Mouse (Mus musculus) heart, embryonic 13.5 days (tissue): ENCODE measurements around the gene Slc3a2. TPM values are rescaled to one million over a fixed set of nuclear protein-coding genes. Genes with fewer than 3 reads are reported as not detected.
"Not testable (repeated sequence)": the region's sequence is repeated elsewhere in the genome, so short reads cannot be mapped to it uniquely, and the experiment has no call there.

Experiments used
- ATAC-seq: fragments of 200-750 bp; cut with Nextera tagmentation; 2 replicates; pipeline ENCODE4 v1.8.0; 2017; ENCODE audit warnings: moderate TSS enrichment; ENCODE audit not compliant: insufficient number of reproducible peaks, low FRiP score, low TSS enrichment; ENCODE audit errors: extremely low read depth
- H3K27ac ChIP-seq: fragments of 300-500 bp; sonication (generic); replicated peaks from 2 replicates; pipeline ENCODE4 v1.5.1; 2015; ENCODE audit warnings: moderate library complexity, mild to moderate bottlenecking, inconsistent platforms
- H3K27me3 ChIP-seq: fragments of 300-500 bp; sonication (generic); replicated peaks from 2 replicates; pipeline ENCODE4 v1.6.1; 2015; ENCODE audit warnings: mild to moderate bottlenecking, inconsistent platforms
- H3K36me3 ChIP-seq: fragments of 300-500 bp; sonication (generic); 2 replicates; pipeline ENCODE4 v1.6.1; 2015; ENCODE audit warnings: mild to moderate bottlenecking, inconsistent platforms
- H3K4me1 ChIP-seq: fragments of 300-500 bp; sonication (generic); 2 replicates; pipeline ENCODE4 v1.6.1; 2015; ENCODE audit warnings: inconsistent platforms
- H3K4me2 ChIP-seq: fragments of 300-500 bp; sonication (generic); 2 replicates; pipeline ENCODE4 v1.6.1; 2015; ENCODE audit warnings: inconsistent platforms, mild to moderate bottlenecking, moderate library complexity
- H3K4me3 ChIP-seq: fragments of 300-500 bp; sonication (generic); 2 replicates; pipeline ENCODE4 v1.5.1; 2015; ENCODE audit warnings: moderate library complexity, mild to moderate bottlenecking, inconsistent platforms
- H3K9ac ChIP-seq: fragments of 300-500 bp; sonication (generic); 2 replicates; pipeline ENCODE4 v1.6.1; 2015; ENCODE audit warnings: inconsistent platforms, mild to moderate bottlenecking, moderate library complexity
- H3K9me3 ChIP-seq: fragments of 300-500 bp; sonication (generic); 2 replicates; pipeline ENCODE4 v1.6.1; 2016; ENCODE audit warnings: inconsistent platforms
- WGBS: fragments of 180-500 bp; shearing (Covaris S2); methylation state at CpG from one replicate; pipeline ENCODE4 v1.1.7; 2015; ENCODE audit warnings: mixed read lengths; 5-methylcytosine and 5-hydroxymethylcytosine counted together
- polyA plus RNA-seq: library from polyadenylated mRNA; unstranded; fragments of >200 nt; fragmentation: Nextera tagmentation; extraction: Ambion mirVana; gene quantifications from 2 replicates; pipeline ENCODE4 v1.2.1, GENCODE M21; 2015

The Slc3a2 gene
- polyA plus RNA-seq, 1 experiment from 2014 or later: 72.8 TPM

DNA sequence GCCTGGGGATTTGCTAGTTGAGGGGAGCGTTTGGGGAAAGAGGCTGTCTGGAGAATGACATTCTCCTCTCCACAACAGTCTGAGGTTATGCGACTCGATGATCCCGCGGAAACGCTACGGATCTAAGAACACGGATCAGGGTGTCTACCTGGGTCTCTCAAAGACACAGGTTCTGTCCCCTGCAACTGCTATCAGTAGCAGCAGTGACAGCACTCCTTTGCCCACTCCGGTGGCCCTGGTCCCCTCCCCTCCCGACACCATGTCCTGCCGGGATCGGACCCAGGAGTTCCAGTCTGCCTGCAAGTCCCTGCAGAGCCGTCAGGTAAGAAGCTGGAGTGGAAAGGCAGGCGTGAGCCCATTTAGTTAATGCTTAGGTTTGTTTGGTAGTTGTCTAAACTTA, 19.0 kb upstream of the Slc3a2 start:
- 12% methylated on average over 14 of the region's 14 CpGs for WGBS
- no peak for ATAC-seq
- Histone ChIP-seq H3K9me3 (no peaks in the 10 kb centered on the region), H3K27ac (peak overlapping the region; percentile 98), H3K4me2 (peak overlapping the region; percentile 100), H3K9ac (peak overlapping the region; percentile 97), H3K4me1 (peaks cover 25% of the 10 kb centered on the region), H3K4me3 (peak overlapping the region; percentile 98), H3K27me3 (no peaks in the 10 kb centered on the region), H3K36me3 (peaks cover 79% of the 10 kb centered on the region)

DNA sequence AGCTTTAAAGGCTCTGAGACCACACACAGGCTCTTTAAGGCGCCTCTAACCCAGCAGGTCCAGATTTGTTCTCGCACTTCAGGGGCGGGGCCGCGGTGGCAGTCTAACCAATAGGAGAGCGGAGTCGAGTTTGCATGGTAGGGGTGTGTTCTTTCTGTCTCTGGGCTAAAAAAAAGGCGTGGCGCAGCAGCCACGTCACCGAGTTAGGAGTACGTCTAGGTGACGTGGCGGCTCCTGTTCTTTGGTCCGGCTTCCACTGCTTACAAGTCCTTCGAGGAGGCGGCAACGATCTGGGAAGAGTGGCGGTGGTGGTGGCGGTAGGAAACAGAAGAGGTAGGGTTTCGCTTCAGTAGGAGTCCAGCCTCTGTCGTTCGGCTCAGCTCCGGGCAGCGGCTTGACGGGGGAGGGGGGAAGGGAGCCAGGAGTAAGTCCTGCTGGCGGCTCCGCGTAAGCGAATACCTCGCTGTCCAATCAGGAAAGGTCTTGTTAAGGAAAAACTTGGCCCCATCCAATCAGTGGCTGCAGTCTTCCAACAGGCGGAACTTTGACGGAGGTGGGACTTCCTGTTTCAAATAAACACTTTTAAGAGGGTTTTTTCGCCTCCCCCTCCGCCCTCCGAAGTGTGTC, 18.2 kb upstream of the Slc3a2 start, which contains the start of gene Stx5a:
TSS of gene Stx5a (plus strand) at position 171 of the 627 bp plus-strand sequence.
- Histone ChIP-seq H3K4me1 (peaks cover 30% of the 10 kb centered on the region), H3K4me3 (peak within 1 kb of the TSS; percentile 98), H3K27ac (peak within 1 kb of the TSS; percentile 98), H3K4me2 (peak within 1 kb of the TSS; percentile 100), H3K27me3 (no peaks in the 10 kb centered on the region), H3K36me3 (peaks cover 71% of the 10 kb centered on the region), H3K9me3 (no peaks in the 10 kb centered on the region), H3K9ac (peak within 1 kb of the TSS; percentile 97)
- ATAC-seq: peak; percentile 95
- under 1% methylated on average over 36 of the region's 36 CpGs for WGBS

DNA sequence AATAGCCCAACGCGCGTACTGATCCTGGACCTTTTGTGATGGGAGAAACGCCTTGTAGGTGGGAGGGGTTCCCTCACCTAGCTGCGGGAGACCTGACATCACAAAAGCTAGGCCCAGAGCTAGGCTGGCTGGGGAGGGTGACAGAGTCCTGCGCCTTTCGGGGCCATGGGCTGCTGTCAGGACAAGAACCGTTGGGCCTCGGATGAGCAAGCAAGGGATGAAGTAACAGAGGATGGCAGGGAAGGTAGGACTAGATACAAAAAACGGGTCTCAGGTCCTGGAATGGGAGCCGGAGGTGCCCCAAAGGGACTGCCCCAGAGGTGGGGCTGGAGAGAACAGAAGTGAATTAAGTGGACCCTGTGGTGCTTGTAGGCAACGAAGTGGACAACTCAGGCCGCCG, 17.4 kb upstream of the Slc3a2 start, which contains the start of gene 1700092M07Rik:
TSS of gene 1700092M07Rik (plus strand) at position 116 of the 400 bp plus-strand sequence.
- H3K9me3 ChIP-seq: no peaks in the 10 kb centered on the region
- peaks cover 63% of the 10 kb centered on the region for H3K36me3 ChIP-seq
- ATAC-seq: no peak
- WGBS: 67% methylated on average over 14 of the region's 14 CpGs
- peak within 1 kb of the TSS; percentile 97 for H3K9ac ChIP-seq
- no peaks in the 10 kb centered on the region for H3K27me3 ChIP-seq
- peak within 1 kb of the TSS; percentile 98 for H3K4me3 ChIP-seq
- peaks cover 30% of the 10 kb centered on the region for H3K4me1 ChIP-seq
- peak within 1 kb of the TSS; percentile 98 for H3K27ac ChIP-seq
- H3K4me2 ChIP-seq: peak within 1 kb of the TSS; percentile 100

DNA sequence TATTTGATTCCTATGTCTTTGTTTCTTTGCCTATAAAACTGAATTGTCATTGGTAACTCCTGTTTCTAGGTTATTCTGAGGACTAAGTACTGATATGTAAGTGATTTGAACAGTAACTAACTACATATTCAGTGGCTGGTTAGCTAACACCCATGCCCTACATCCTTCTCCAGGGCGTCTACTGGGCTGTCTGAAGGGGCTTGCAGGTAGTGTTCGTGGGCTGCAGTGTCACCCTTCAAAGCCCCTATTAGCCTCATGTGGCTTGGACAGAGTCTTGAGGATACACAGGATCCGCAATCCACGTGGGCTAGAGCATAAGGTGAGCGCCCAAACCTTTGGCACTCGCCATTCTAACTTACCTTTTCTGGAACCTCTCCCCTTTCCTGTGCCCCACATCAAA, 16.5 kb upstream of the Slc3a2 start:
- H3K27me3 ChIP-seq: no peaks in the 10 kb centered on the region
- H3K36me3 ChIP-seq: peaks cover 53% of the 10 kb centered on the region
- no peak overlapping the region for H3K9ac ChIP-seq
- no peaks in the 10 kb centered on the region for H3K9me3 ChIP-seq
- H3K4me2 ChIP-seq: no peak overlapping the region
- no peak overlapping the region for H3K27ac ChIP-seq
- WGBS: 89% methylated on average over 6 of the region's 6 CpGs
- peaks cover 34% of the 10 kb centered on the region for H3K4me1 ChIP-seq
- ATAC-seq: no peak
- H3K4me3 ChIP-seq: no peak overlapping the region

DNA sequence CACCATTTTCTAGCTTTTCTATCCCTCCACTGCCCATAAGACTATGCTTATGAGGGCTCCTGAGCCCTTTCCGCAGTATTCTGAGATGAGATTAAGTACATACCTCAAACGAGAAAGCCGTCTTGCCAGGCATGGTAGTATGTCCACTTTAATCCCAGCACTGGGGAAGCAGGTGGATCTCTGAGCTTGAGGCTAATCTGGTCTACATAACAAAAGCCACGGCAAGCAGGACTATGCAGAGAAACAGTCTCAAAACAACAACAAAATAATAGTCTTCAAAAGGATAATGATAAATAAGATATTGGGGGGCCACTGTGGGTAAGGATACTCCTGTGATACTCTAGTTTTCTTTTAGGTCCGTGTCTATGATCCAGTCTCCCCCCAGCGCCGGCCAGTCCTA, 15.7 kb upstream of the Slc3a2 start:
- no peaks in the 10 kb centered on the region for H3K27me3 ChIP-seq
- no peak for ATAC-seq
- H3K27ac ChIP-seq: no peak overlapping the region
- H3K4me3 ChIP-seq: no peak overlapping the region
- no peaks in the 10 kb centered on the region for H3K9me3 ChIP-seq
- H3K4me2 ChIP-seq: no peak overlapping the region
- WGBS: 89% methylated on average over 7 of the region's 7 CpGs
- no peak overlapping the region for H3K9ac ChIP-seq
- peaks cover 34% of the 10 kb centered on the region for H3K4me1 ChIP-seq
- H3K36me3 ChIP-seq: peaks cover 46% of the 10 kb centered on the region

DNA sequence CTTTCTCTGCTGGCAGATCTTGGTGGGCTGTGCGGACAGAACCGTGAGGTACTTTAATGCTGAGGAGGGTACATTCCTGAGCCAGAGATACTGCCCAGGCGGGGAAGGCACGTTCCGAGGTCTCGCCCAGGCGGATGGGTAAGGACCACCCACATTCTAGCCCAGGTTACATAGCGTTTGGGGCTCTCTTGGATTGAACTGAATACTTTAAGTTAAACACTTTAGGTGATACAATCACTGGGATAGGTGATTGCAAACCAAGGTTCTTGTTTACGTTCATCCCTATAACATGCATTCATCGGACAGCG, 12.9 kb upstream of the Slc3a2 start:
- Histone ChIP-seq H3K4me2 (peak overlapping the region; percentile 93), H3K9me3 (no peaks in the 10 kb centered on the region), H3K27me3 (0 out of 2 replicates have a peak, but pooled peaks cover 4% of the 10 kb centered on the region), H3K27ac (peak overlapping the region; percentile 71), H3K4me1 (peaks cover 18% of the 10 kb centered on the region), H3K36me3 (peaks cover 33% of the 10 kb centered on the region), H3K4me3 (peak overlapping the region; percentile 96), H3K9ac (peak overlapping the region; percentile 92)
- WGBS: 2% methylated on average over 11 of the region's 11 CpGs
- ATAC-seq: peak; percentile 12; the same call in 1 of the 2 replicates

DNA sequence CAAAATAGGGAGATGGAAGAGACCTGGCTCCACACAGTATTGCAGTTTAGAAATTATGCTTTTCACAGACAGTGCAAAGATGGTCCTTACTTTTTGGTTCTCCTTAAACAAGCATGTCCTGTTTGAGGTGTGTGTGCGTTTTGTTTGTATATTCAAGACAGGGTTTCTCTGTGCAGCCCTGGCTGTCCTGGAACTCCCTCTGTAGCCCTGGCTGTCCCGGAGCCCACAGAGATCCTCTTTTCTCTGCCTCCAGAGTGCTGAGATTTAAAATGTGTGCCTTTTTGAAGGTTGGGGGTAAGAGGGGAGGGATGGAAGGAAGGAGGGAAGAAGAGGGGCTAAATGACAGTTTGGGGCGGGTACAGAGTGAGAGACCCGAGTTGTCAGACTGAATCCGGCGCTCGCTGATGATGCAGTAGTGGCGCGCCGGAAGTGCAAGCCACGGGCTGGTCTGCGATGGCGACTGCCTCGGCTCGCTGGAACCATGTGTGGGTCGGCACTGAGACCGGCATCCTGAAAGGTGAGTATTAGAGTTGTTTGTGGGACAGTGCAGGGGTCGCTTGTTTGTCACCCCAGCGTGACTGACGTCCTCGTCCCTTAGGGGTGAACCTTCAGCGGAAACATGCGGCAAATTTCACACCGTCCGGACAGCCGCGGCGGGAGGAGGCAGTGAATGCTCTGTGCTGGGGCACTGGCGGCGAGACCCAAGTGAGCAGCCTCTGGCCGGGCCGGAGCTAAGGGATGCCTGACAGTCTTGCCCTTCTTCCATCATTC, 12.4 kb upstream of the Slc3a2 start, which contains the start of gene Wdr74:
TSS of gene Wdr74 (plus strand) at position 439 of the 771 bp plus-strand sequence.
- H3K27me3 ChIP-seq: 0 out of 2 replicates have a peak, but pooled peaks cover 4% of the 10 kb centered on the region
- WGBS: under 1% methylated on average over 32 of the region's 32 CpGs

DNA sequence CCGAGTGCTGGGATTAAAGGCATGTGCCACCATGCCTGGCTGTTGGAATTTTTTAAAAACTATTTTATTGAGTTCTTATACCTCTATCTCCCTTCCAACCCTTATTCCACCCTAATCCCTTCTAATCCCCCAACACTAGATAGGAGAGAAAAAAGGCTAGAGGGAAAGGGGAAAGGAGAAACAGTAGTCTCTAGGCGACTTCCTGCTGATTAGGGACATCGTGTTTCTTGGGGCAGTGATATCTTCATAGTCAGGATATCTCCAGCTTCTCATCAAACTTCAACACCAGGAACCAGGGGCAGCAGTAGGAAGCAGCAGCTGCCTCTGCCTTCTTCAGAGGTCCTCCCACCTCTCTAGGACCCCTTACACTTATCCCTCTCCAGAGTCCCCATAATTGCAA, 11.2 kb upstream of the Slc3a2 start:
- Histone ChIP-seq H3K4me3 (no peak overlapping the region), H3K4me1 (peaks cover 9% of the 10 kb centered on the region), H3K9me3 (no peaks in the 10 kb centered on the region), H3K36me3 (peaks cover 18% of the 10 kb centered on the region), H3K27ac (no peak overlapping the region), H3K27me3 (0 out of 2 replicates have a peak, but pooled peaks cover 4% of the 10 kb centered on the region), H3K4me2 (no peak overlapping the region), H3K9ac (no peak overlapping the region)
- no peak for ATAC-seq
- 55% methylated on average over 3 of the region's 3 CpGs for WGBS

More for the DNA sequence above, 12.4 kb upstream of the Slc3a2 start, which contains the start of gene Wdr74:
- H3K36me3 ChIP-seq: peaks cover 30% of the 10 kb centered on the region
- peak within 1 kb of the TSS; percentile 96 for H3K4me3 ChIP-seq
- peak within 1 kb of the TSS; percentile 92 for H3K9ac ChIP-seq
- ATAC-seq: peak; percentile 80
- H3K27ac ChIP-seq: peak within 1 kb of the TSS; percentile 74
- H3K4me1 ChIP-seq: peaks cover 13% of the 10 kb centered on the region
- H3K4me2 ChIP-seq: peak within 1 kb of the TSS; percentile 93
- no peaks in the 10 kb centered on the region for H3K9me3 ChIP-seq

DNA sequence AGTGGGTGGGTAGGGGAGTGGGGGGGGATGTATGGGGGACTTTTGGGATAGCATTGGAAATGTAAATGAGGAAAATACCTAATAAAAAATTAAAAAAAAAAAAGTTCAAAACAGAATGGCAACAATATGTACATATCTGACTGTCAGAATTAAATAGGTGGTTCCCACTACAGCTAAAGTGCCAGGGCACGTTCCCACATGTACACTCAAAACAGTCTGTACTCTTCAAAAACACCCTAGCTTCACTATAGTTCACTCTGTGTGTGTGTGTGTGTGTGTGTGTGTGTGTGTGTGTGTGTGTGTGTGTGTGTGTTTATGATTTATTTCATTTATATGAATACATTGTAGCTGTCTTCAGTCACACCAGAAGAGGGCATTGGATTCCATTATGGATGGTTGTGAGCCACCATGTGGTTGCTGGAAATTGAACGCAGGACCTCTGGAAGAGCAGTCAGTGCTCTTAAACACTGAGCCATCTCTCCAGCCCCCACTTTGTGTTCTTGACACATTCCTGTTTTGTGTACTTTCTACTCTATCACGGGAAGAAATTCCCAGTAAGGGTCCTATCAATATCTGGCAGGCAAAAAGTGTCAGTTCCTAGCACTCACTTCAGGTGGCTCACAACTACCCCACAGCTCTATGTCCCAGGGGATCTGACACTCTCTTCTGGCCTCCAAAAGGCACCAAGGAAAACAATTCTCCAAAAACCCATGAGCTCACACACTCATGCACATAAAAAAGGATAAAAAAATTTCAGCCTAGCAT, 5.3 kb upstream of the Slc3a2 start:
- not testable (repeated sequence) for H3K27ac ChIP-seq, H3K4me3 ChIP-seq, H3K27me3 ChIP-seq, H3K9me3 ChIP-seq, H3K9ac ChIP-seq, ATAC-seq, H3K4me2 ChIP-seq
- Histone ChIP-seq H3K36me3 (peaks cover 33% of the 10 kb centered on the region), H3K4me1 (peaks cover 27% of the 10 kb centered on the region)
- 53% methylated on average over 3 of the region's 3 CpGs for WGBS

DNA sequence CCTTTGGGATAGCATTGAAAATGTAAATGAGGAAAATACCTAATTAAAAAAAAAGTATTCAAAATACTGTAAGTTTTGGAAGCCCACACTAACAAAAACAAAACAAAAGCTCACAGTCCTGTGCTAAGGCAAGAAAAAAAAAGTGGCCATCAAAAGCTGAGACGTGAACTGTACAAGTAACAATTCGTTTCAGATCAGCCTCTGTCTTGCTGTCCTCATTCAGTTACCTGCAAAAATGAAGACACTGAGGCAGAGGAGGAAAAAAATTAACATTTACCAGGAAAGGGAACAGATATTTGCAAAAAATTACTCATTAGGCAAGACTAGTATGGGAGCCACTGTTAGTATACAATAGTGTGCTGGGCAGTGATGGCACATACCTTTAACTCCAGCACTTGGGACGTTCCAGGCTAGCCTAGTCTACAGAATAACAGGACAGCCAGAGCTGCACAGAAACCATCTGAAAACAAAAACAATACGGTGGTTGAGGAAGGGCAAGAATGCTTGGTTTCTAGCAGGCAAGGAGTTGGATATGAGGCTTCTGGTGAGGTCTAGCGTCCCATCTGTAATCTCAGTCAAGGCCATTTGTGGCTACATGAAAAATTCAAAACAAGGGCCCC, 4.4 kb upstream of the Slc3a2 start:
- Histone ChIP-seq H3K4me3 (no peak overlapping the region), H3K36me3 (peaks cover 33% of the 10 kb centered on the region), H3K4me2 (no peak overlapping the region), H3K27ac (no peak overlapping the region), H3K9me3 (no peaks in the 10 kb centered on the region), H3K27me3 (no peaks in the 10 kb centered on the region), H3K9ac (no peak overlapping the region), H3K4me1 (peaks cover 27% of the 10 kb centered on the region)
- ATAC-seq: no peak
- WGBS: 24% methylated on average over 5 of the region's 5 CpGs
